Mouse (Mus musculus) kidney, embryonic 14.5 days (tissue): ENCODE data around the gene Slc31a2. TPM values are rescaled to one million over a fixed set of nuclear protein-coding genes. Genes with fewer than 3 reads are reported as not detected.

Experiments used
- ATAC-seq: fragments of 200-750 bp; cut with Nextera tagmentation; 2 replicates; pipeline ENCODE4 v1.8.0; 2017; ENCODE audit warnings: moderate number of reproducible peaks, mild to moderate bottlenecking, moderate TSS enrichment, moderate library complexity; ENCODE audit not compliant: low FRiP score, low TSS enrichment
- H3K27ac ChIP-seq: fragments of 300-500 bp; sonication (generic); 2 replicates; pipeline ENCODE4 v1.5.1; 2014; ENCODE audit warnings: low read depth, mild to moderate bottlenecking, low read length, moderate library complexity, mixed read lengths
- H3K27me3 ChIP-seq: fragments of 300-500 bp; sonication (generic); 2 replicates; pipeline ENCODE4 v1.6.1; 2014; ENCODE audit warnings: mild to moderate bottlenecking, low read length; ENCODE audit not compliant: control insufficient read depth, insufficient read depth
- H3K36me3 ChIP-seq: fragments of 300-500 bp; sonication (generic); 2 replicates; pipeline ENCODE4 v1.6.1; 2014; ENCODE audit warnings: low read length, mixed read lengths; ENCODE audit not compliant: control insufficient read depth, insufficient read depth
- H3K4me1 ChIP-seq: fragments of 300-500 bp; sonication (generic); 2 replicates; pipeline ENCODE4 v1.6.1; 2014; ENCODE audit warnings: low read length, mixed read lengths; ENCODE audit not compliant: control insufficient read depth, insufficient read depth
- H3K4me2 ChIP-seq: fragments of 300-500 bp; sonication (generic); replicated peaks from 2 replicates; pipeline ENCODE4 v1.6.1; 2014; ENCODE audit warnings: low read depth, mild to moderate bottlenecking, low read length
- H3K4me3 ChIP-seq: fragments of 300-500 bp; sonication (generic); 2 replicates; pipeline ENCODE4 v1.5.1; 2014; ENCODE audit warnings: mild to moderate bottlenecking, low read length
- H3K9ac ChIP-seq: fragments of 300-500 bp; sonication (generic); 2 replicates; pipeline ENCODE4 v1.6.1; 2014; ENCODE audit warnings: low read depth, mild to moderate bottlenecking, low read length, moderate library complexity
- H3K9me3 ChIP-seq: fragments of 300-500 bp; sonication (generic); 2 replicates; pipeline ENCODE4 v1.6.1; 2016; ENCODE audit warnings: low read length; ENCODE audit not compliant: control insufficient read depth
- WGBS: fragments of 180-500 bp; shearing (Covaris S2); extraction: QIAGEN DNeasy Blood & Tissue Kit; methylation state at CpG from one replicate; pipeline ENCODE4 v1.1.7; 2014; 5-methylcytosine and 5-hydroxymethylcytosine counted together
- polyA plus RNA-seq: library from polyadenylated mRNA; unstranded; fragments of >200 nt; fragmentation: Nextera tagmentation; extraction: Ambion mirVana; gene quantifications from 2 replicates; pipeline ENCODE4 v1.2.1, GENCODE M21; 2014

Gene Slc31a2
- polyA plus RNA-seq, 1 experiment from 2014 or later = 19.9 TPM

DNA sequence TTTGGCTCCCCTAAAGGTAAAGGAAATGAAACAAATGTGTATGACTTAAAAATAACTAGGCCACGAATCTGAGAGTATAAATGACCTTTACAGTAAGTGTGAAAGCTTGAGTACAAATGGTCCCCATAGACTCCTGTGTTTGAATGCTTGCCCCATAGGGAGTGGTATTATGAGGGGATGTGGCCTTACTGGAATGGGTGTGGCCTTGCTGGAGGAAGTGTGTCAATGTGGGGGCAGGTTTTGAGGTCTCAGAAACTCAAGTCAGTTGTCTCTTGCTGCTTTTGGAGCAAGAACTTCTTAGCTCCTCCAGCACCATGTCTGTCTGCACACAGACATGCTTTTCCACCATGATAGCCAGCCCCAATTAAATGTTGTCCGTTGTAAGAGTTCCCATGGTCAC is 54.1 kb downstream of the Slc31a2 start:
- Histone ChIP-seq H3K9me3 (no peaks in the 10 kb centered on the region), H3K27me3 (no peaks in the 10 kb centered on the region), H3K4me1 (no peaks in the 10 kb centered on the region), H3K9ac (no peak overlapping the region), H3K4me3 (no peak overlapping the region), H3K36me3 (peaks cover 21% of the 10 kb centered on the region), H3K27ac (no peak overlapping the region), H3K4me2 (no peak overlapping the region)
- WGBS = 89% methylated on average over 2 of the region's 2 CpGs
- no peak for ATAC-seq

DNA sequence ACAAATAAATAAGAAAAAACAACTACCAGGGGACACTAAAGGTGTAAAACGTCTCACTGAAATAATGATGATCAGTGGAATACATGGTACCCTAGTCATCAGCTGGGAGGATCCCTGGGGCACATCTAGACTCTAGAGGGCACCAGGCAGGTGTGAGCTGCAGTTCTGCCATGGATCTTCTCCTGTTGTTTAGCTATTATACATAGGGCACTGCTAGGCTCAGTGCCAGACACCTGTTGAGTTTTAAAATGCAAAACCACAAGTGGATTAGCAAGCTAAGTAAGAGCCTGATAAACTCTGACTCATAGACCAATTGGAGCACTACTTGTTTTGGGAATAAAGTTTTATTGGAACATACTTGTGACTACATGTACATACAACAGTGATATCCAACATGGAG is 55.9 kb downstream of the Slc31a2 start:
- Histone ChIP-seq H3K9me3 (no peaks in the 10 kb centered on the region), H3K4me1 (no peaks in the 10 kb centered on the region), H3K9ac (no peak overlapping the region), H3K4me3 (no peak overlapping the region), H3K36me3 (peaks cover 31% of the 10 kb centered on the region; the same call in 1 of the 2 replicates), H3K27me3 (no peaks in the 10 kb centered on the region), H3K4me2 (no peak overlapping the region), H3K27ac (no peak overlapping the region)
- ATAC-seq = no peak
- 76% methylated on average over 1 of the region's 1 CpGs for WGBS

DNA sequence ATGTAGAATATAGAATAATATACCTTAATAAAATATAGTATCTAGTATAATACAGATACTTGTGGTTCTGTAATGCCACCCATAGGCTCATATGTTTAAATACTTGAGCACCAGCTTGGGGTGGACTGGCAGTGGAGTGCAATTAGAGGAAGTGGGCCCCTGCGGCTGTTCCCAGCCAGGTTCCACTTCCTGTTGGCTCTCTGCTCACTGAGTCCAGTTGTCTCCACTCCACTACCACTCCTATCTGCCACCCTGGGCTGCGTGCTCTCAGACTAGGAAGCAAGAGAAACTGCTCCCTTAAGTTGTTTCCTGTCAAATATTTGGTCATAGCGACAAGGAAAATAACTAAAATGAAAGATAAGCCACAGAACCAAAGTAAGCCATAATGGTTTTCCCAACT is 60.3 kb downstream of the Slc31a2 start:
- H3K4me1 ChIP-seq = no peaks in the 10 kb centered on the region
- WGBS = 88% methylated on average over 3 of the region's 3 CpGs
- H3K36me3 ChIP-seq = peaks cover 42% of the 10 kb centered on the region

DNA sequence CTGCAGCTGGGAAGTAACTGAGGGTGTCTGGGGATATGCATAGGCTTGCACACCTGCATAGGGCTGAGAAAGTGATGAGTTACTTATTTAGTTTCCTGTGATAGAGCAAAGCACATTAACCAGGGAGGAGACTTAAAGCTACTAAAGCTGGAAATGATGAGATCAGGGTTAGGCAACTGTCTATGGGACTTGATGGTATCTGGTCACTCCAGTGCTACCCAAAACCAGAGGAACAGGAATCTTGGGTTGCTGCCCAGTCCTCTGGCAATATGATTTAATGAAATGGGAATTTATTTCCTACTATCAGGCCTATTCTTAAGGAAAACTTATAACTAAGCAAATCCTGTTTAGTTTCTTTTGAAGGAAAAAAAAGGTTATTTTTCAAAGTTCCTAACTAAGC is 63.7 kb downstream of the Slc31a2 start:
- Histone ChIP-seq H3K9ac (no peak overlapping the region), H3K4me3 (no peak overlapping the region), H3K4me1 (no peaks in the 10 kb centered on the region), H3K4me2 (no peak overlapping the region), H3K9me3 (no peaks in the 10 kb centered on the region), H3K27me3 (no peaks in the 10 kb centered on the region), H3K27ac (no peak overlapping the region), H3K36me3 (peaks cover 50% of the 10 kb centered on the region)
- ATAC-seq = no peak

More for the DNA sequence above, 60.3 kb downstream of the Slc31a2 start:
- no peak for ATAC-seq
- Histone ChIP-seq H3K27ac (no peak overlapping the region), H3K4me3 (no peak overlapping the region), H3K9me3 (no peaks in the 10 kb centered on the region), H3K9ac (no peak overlapping the region), H3K4me2 (no peak overlapping the region), H3K27me3 (no peaks in the 10 kb centered on the region)

DNA sequence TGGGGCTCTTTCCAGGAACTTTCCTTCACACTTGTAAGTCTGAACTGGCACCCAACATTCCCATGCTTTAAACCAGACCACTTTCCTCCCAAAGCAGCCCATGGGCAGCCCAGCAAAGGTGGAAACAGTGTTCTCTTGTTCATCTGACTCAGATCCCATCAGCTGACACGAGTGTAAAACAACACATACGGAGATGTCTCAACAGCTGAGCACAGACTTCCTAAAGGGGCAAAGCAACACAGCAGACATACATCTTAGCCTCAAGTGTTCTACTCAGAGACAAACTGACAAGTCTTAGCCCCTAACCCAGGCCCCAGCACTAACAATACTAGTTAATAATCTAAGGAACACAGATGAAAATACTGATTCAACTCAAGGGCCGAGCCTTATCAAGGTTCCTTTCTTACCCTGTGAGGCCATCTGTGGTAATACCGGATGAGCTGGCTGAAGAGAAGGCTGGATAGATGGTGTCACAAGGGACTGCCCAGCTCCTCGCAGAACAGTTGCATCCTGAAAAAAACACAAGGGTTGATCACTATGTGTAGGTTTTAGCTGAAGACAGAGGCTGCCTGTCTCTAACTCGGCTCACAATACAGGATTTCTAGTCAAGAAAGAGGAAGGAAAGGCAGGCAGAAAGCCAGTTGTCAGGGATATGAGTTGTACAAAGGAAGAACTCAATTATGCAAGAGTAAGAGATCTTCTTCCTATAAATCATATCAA is 66.7 kb downstream of the Slc31a2 start:
- WGBS = 87% methylated on average over 6 of the region's 6 CpGs
- Histone ChIP-seq H3K9me3 (no peaks in the 10 kb centered on the region), H3K9ac (no peak overlapping the region), H3K4me2 (no peak overlapping the region), H3K4me3 (no peak overlapping the region), H3K27me3 (no peaks in the 10 kb centered on the region), H3K36me3 (peaks cover 48% of the 10 kb centered on the region), H3K27ac (no peak overlapping the region), H3K4me1 (no peaks in the 10 kb centered on the region)
- ATAC-seq = no peak

DNA sequence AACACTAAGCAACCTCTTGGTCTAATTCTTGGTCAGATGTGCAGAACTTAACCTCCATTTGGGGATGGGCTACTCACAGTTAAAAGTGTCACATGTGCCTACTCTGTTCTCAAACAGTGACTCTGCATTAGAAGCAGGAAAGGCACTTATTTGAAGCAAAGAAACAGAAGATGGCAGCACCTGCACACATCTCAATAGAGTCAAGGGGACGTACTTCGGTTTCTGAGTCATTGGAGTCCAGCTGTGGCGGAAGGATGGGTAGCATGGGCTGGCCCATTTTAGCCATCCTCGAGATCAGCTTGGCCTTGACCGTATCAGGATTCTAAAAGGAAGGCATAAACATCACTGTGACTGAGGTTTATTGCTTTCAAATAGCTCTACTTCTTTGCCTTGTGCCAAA is 69.6 kb downstream of the Slc31a2 start:
- Histone ChIP-seq H3K4me3 (no peak overlapping the region), H3K27ac (no peak overlapping the region), H3K4me2 (no peak overlapping the region), H3K9ac (no peak overlapping the region), H3K36me3 (peaks cover 44% of the 10 kb centered on the region; the same call in 1 of the 2 replicates), H3K9me3 (no peaks in the 10 kb centered on the region), H3K27me3 (no peaks in the 10 kb centered on the region), H3K4me1 (no peaks in the 10 kb centered on the region)
- whole genome bisulfite sequencing = 83% methylated on average over 5 of the region's 5 CpGs
- ATAC-seq = no peak

DNA sequence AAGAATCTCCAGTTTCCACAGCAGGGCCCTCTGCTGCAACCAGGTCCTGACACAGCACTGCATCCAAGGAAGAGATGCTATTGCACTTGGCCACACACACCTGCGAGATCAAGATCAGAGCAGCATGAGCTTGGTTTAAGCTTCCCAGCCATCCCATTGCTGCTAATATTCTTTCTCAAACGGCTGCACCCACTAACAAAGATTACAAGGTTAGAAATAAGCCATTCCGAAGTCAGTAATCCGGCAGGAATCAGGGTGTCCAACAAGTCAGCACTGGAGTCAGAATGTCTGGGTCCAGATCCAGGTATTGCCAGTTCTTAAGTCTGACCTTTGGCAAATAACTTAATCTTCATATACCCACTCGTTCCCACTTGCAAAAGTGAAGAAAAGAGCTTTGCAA is 76.2 kb downstream of the Slc31a2 start:
- Histone ChIP-seq H3K27me3 (no peaks in the 10 kb centered on the region), H3K4me3 (no peak overlapping the region), H3K9ac (no peak overlapping the region), H3K9me3 (no peaks in the 10 kb centered on the region), H3K27ac (no peak overlapping the region), H3K4me1 (no peaks in the 10 kb centered on the region), H3K4me2 (no peak overlapping the region), H3K36me3 (peaks cover 18% of the 10 kb centered on the region; the same call in 1 of the 2 replicates)
- no peak for ATAC-seq
- 94% methylated on average over 5 of the region's 5 CpGs for WGBS

DNA sequence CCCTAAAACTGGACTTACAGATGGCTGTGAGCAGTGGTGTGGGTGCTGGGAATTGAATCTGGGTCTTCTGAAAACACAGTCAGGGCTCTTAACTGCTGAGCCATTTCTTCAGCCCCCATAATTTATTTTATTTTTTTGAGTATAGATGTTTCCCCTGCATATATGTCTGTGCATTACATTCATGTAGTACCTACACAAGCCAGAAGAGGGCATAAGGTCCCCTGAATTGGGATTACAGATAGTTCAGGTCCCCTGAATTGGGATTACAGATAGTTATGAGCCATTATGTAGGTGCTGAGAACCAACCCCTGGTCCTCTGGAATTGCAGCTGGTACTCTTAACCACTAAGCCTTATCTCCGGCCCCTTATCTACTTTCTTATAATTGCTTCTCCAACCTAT is 81.6 kb downstream of the Slc31a2 start:
- no peak overlapping the region for H3K27ac ChIP-seq
- no peaks in the 10 kb centered on the region for H3K9me3 ChIP-seq
- ATAC-seq = no peak
- H3K4me1 ChIP-seq = no peaks in the 10 kb centered on the region
- H3K4me3 ChIP-seq = no peak overlapping the region
- no peaks in the 10 kb centered on the region for H3K27me3 ChIP-seq
- no peak overlapping the region for H3K4me2 ChIP-seq
- H3K9ac ChIP-seq = no peak overlapping the region
- WGBS = 97% methylated on average over 1 of the region's 1 CpGs
- H3K36me3 ChIP-seq = peaks cover 24% of the 10 kb centered on the region

DNA sequence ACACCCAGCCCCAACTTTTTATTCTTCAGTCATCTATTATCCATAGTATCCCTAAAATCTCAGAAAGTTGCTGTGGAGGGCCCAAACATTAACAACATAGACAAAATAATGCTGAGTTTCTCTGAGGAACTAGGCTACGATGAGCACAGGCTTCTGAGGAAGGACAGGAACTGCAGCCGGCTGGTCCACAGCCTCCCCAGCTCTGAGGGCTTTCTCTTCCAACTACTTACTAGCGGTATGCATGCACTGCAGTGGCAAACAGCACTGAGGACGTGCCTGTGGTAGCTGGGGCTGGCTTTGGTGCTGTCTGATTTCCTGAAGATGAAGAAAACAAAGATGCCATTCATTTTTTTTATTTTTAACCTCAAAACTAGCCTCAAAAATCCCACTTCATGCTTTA is 83.5 kb downstream of the Slc31a2 start:
- Histone ChIP-seq H3K27me3 (no peaks in the 10 kb centered on the region), H3K36me3 (peaks cover 22% of the 10 kb centered on the region), H3K4me1 (no peaks in the 10 kb centered on the region), H3K9ac (no peak overlapping the region), H3K9me3 (no peaks in the 10 kb centered on the region), H3K4me2 (no peak overlapping the region), H3K27ac (no peak overlapping the region), H3K4me3 (no peak overlapping the region)
- WGBS = 85% methylated on average over 4 of the region's 4 CpGs
- no peak for ATAC-seq
